Mouse (Mus musculus): Measurements from ENCODE around the gene Rpl38. TPM values are rescaled to one million over a fixed set of nuclear protein-coding genes. Genes with fewer than 3 reads are reported as not detected.

The Rpl38 gene
- total and polyA plus RNA-seq, 2 experiments from 2014 or later: 331 to 773 TPM

DNA sequence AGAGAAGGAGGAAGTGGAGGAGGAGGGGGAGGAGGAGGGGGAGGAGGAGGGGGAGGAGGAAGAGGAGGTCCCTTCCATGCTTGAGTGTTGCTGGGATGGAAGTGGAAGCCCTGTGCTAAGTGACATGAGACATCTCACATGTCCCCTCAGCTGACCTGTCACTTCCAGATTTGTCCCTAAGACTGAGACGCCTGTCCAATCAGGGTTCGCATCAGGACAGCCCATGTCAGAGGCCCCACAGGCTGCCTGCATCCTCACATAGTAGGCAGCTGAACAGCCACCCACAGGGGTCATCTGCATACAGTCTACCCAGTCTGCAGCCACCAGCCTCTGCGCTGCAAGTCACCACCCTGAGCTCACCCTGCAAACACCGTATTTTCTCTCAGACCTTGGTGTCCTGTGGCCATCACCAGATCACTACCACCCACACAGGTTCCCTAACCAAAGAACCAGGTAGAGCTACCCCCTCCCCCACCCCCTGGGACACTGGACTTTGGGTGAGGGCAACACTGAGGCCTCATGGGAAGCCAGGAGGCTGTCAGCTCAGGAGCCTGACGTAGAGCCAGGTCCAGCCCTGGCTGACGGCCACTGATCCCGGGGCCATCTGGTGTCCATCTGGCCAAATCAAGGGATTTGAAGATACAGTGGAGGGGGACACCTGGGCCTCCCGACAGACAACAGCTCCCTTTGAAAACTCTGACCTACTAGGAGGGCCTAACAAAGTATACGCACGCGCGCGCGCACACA lies 16.5 kb downstream of the Rpl38 start:
- Histone ChIP-seq H3K9ac (replicated peaks; ENCODE audit: low read depth, low read length) (no peak overlapping the region), H3K36me3 (replicated peaks; ENCODE audit: control insufficient read depth, insufficient read depth, low read length) (no peaks in the 10 kb centered on the region)
- WGBS: 54% methylated on average over 14 of the region's 14 CpGs

DNA sequence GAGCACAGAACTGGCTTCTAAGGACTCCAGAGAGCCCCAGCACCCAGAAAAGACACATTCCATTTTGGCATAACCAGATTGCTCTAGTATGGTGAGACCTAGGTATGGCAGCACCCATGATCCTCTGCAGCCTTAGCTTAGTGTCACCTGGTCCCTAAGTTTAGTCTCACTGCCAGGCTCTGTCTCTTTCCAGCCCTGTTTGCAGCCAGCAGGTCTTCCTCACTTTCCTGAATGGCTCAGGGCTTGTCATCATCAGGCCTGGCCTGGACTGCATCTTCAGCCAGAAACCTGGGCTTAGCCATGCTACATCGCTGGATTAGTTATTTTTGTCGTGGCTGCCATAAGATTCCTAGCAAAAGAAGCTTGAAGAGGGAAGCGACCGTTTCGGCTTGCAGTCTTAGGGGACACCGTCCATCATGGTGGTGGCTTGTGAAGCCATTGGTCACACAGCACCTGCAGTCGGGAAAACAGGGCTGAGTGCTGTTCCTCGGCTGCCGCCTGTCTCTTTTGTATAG lies 17.3 kb downstream of the Rpl38 start:
- ATAC-seq (ENCODE audit: insufficient read depth, low read depth): no peak
- 59% methylated on average over 9 of the region's 9 CpGs for WGBS

More for the DNA sequence above, 16.5 kb downstream of the Rpl38 start:
- no peak for TF ChIP-seq CTCF (IDR thresholded peaks at IDR 0.05; ENCODE audit: low read depth)
- no peak overlapping the region for H3K4me2 ChIP-seq (ENCODE audit: low read depth, low read length)
- H3K9me3 ChIP-seq (replicated peaks; ENCODE audit: control insufficient read depth, low read length): no peaks in the 10 kb centered on the region
- no peak overlapping the region for H3K4me3 ChIP-seq (ENCODE audit: low read depth, low read length)
- H3K27me3 ChIP-seq (ENCODE audit: control insufficient read depth, insufficient read depth, low read length): no peaks in the 10 kb centered on the region
- DNase-seq (ENCODE audit: low spot score) (no peak), ATAC-seq (ENCODE audit: insufficient read depth, low read depth) (peak; percentile 30; the same call in 1 of the 2 replicates)
- peaks cover 18% of the 10 kb centered on the region; the same call in 1 of the 2 replicates for H3K4me1 ChIP-seq (ENCODE audit: control insufficient read depth, insufficient read depth)
- no peak overlapping the region for H3K27ac ChIP-seq (ENCODE audit: low read depth)

DNA sequence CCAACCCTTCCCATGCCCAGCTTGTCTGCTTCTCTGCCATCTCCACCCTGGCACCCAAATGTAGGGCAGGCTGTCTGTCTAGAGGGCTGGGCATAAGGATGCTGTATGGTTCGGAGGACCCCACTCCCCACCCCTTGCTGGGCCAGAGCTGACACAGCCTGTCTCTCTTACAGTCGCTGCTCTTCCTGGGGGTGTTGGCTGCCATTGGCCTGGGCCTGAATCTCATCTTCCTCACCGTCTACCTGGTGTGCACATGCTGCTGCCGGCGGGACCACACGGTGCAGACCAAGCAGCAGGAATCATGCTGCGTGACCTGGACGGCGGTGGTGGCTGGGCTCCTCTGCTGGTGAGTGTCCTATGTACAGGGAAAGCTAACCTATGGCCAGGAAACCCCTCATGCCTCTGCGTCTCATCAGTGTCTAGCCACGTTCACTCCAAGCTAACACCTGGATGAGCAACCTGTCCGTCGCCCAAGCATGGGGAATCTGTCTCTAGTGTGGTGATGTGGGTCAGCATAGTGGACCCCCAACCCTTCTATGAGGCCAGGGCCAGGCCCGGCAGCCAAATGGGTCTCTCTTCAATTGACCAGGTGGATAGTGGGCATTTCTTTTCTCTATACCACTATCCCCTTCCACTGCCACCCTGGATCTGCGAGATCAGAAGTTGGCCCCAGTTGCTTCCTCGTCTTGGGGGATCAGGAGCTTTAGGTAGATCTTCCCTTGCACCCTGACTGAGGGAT lies 18.1 kb downstream of the Rpl38 start:
- no peak overlapping the region for H3K4me2 ChIP-seq (ENCODE audit: low read depth, low read length)
- no peak overlapping the region for H3K27ac ChIP-seq (ENCODE audit: low read depth)
- no peak overlapping the region for H3K4me3 ChIP-seq (ENCODE audit: low read depth, low read length)
- WGBS: 90% methylated on average over 16 of the region's 16 CpGs
- H3K36me3 ChIP-seq (replicated peaks; ENCODE audit: control insufficient read depth, insufficient read depth, low read length): no peaks in the 10 kb centered on the region
- DNase-seq (ENCODE audit: low spot score) (no peak), ATAC-seq (ENCODE audit: insufficient read depth, low read depth) (no peak)
- H3K27me3 ChIP-seq (ENCODE audit: control insufficient read depth, insufficient read depth, low read length): no peaks in the 10 kb centered on the region
- H3K4me1 ChIP-seq (ENCODE audit: control insufficient read depth, insufficient read depth): peaks cover 8% of the 10 kb centered on the region; the same call in 1 of the 2 replicates
- no peak overlapping the region for H3K9ac ChIP-seq (replicated peaks; ENCODE audit: low read depth, low read length)
- TF ChIP-seq EP300 (IDR thresholded peaks at IDR 0.05; ENCODE audit: low read depth) (no peak), CTCF (IDR thresholded peaks at IDR 0.05; ENCODE audit: low read depth) (no peak)
- H3K9me3 ChIP-seq (replicated peaks; ENCODE audit: control insufficient read depth, low read length): no peaks in the 10 kb centered on the region

More for the DNA sequence above, 17.3 kb downstream of the Rpl38 start:
- no peaks in the 10 kb centered on the region for H3K27me3 ChIP-seq (ENCODE audit: control insufficient read depth, insufficient read depth, low read length)
- H3K9me3 ChIP-seq (replicated peaks; ENCODE audit: control insufficient read depth, low read length): no peaks in the 10 kb centered on the region
- TF ChIP-seq EP300 (IDR thresholded peaks at IDR 0.05; ENCODE audit: low read depth) (no peak), CTCF (IDR thresholded peaks at IDR 0.05; ENCODE audit: low read depth) (no peak)
- no peak overlapping the region for H3K4me3 ChIP-seq (ENCODE audit: low read depth, low read length)
- no peak overlapping the region for H3K9ac ChIP-seq (replicated peaks; ENCODE audit: low read depth, low read length)
- H3K27ac ChIP-seq (ENCODE audit: low read depth): no peak overlapping the region
- H3K4me1 ChIP-seq (ENCODE audit: control insufficient read depth, insufficient read depth): peaks cover 10% of the 10 kb centered on the region; the same call in 1 of the 2 replicates
- H3K4me2 ChIP-seq (ENCODE audit: low read depth, low read length): no peak overlapping the region
- DNase-seq (ENCODE audit: low spot score): no peak
- no peaks in the 10 kb centered on the region for H3K36me3 ChIP-seq (replicated peaks; ENCODE audit: control insufficient read depth, insufficient read depth, low read length)

DNA sequence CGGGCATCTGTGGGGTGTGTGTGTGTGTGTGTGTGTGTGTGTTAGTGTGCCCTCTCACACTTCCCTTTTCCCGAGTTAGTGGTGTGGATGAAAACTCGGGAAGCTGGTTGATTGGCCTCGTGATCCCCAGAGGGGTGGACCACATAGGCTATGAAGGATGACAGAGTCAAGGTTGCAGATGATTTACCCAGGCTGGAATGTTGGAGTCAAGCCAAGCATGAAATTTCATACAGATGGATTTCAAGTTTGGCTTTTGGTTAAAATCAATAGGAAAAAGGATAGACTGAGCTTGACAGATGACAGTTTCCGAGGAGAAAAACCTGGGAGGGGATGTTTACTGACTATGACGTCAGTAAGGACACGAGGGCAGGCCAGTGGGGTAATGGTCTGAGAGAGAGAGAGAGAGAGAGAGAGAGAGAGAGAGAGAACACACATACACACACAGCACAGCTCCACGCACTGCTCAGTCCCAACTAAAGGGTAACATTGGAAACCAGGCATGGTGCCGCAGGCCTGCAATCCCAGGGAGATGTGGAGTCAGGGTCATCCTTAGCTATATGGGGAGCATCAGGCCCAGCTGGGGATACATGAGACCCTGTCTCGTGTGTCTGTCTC lies 19.4 kb downstream of the Rpl38 start:
- no peak for TF ChIP-seq EP300 (IDR thresholded peaks at IDR 0.05; ENCODE audit: low read depth)
- no peak for TF ChIP-seq CTCF (IDR thresholded peaks at IDR 0.05; ENCODE audit: low read depth)
- 52% methylated on average over 10 of the region's 10 CpGs for WGBS

DNA sequence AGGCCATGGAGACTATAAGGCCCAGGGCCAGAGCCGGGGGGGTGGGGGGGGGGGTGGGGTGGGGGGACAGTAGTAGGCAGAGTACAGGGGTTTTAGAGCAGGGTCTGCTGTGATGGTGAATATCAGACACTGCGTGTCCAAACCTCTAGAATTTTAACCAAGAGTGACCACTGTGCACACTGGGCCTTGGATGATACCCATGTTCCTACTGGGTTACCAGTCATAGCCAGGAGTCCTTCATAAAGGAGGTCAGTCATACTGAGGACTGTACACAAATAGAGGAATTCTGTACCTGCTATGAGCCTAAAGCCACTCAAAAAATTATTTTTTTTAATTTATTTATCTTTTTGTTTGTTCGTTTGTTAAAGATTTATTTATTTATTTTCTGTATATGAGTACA lies 20.4 kb downstream of the Rpl38 start:
- no peak for DNase-seq (ENCODE audit: low spot score)
- H3K4me2 ChIP-seq (ENCODE audit: low read depth, low read length): no peak overlapping the region
- 93% methylated on average over 2 of the region's 3 CpGs for WGBS

More for the DNA sequence above, 19.4 kb downstream of the Rpl38 start:
- Histone ChIP-seq H3K4me3 (ENCODE audit: low read depth, low read length) (no peak overlapping the region), H3K27ac (ENCODE audit: low read depth) (no peak overlapping the region), H3K36me3 (replicated peaks; ENCODE audit: control insufficient read depth, insufficient read depth, low read length) (no peaks in the 10 kb centered on the region), H3K9ac (replicated peaks; ENCODE audit: low read depth, low read length) (no peak overlapping the region), H3K4me2 (ENCODE audit: low read depth, low read length) (no peak overlapping the region), H3K4me1 (ENCODE audit: control insufficient read depth, insufficient read depth) (peaks cover 8% of the 10 kb centered on the region; the same call in 1 of the 2 replicates), H3K9me3 (replicated peaks; ENCODE audit: control insufficient read depth, low read length) (no peaks in the 10 kb centered on the region), H3K27me3 (ENCODE audit: control insufficient read depth, insufficient read depth, low read length) (no peaks in the 10 kb centered on the region)
- no peak for ATAC-seq (ENCODE audit: insufficient read depth, low read depth)
- DNase-seq (ENCODE audit: low spot score): no peak

More for the DNA sequence above, 20.4 kb downstream of the Rpl38 start:
- H3K9ac ChIP-seq (replicated peaks; ENCODE audit: low read depth, low read length): no peak overlapping the region
- peaks cover 7% of the 10 kb centered on the region; the same call in 1 of the 2 replicates for H3K4me1 ChIP-seq (ENCODE audit: control insufficient read depth, insufficient read depth)
- H3K4me3 ChIP-seq (ENCODE audit: low read depth, low read length): no peak overlapping the region
- no peaks in the 10 kb centered on the region for H3K9me3 ChIP-seq (replicated peaks; ENCODE audit: control insufficient read depth, low read length)
- TF ChIP-seq EP300 (IDR thresholded peaks at IDR 0.05; ENCODE audit: low read depth): no peak
- no peaks in the 10 kb centered on the region for H3K36me3 ChIP-seq (replicated peaks; ENCODE audit: control insufficient read depth, insufficient read depth, low read length)
- ATAC-seq (ENCODE audit: insufficient read depth, low read depth): no peak
- H3K27ac ChIP-seq (ENCODE audit: low read depth): no peak overlapping the region
- no peaks in the 10 kb centered on the region for H3K27me3 ChIP-seq (ENCODE audit: control insufficient read depth, insufficient read depth, low read length)

Measured in heart, postnatal 0 days (tissue).